Mouse (Mus musculus): ENCODE results near the gene Rtl1. TPM values are rescaled to one million over a fixed set of nuclear protein-coding genes. Genes with fewer than 3 reads are reported as not detected.

Rtl1 gene
- total and polyA plus RNA-seq, 2 experiments from 2014 or later: 1.3 to 1.5 TPM

- peaks cover 65% of the 10 kb centered on the region for H3K36me3 ChIP-seq (ENCODE audit: insufficient read depth, low read length)
- no peak for ATAC-seq (ENCODE audit: low FRiP score)
- TF ChIP-seq CTCF (IDR thresholded peaks at IDR 0.05): no peak
- no peaks in the 10 kb centered on the region for H3K9me3 ChIP-seq (ENCODE audit: low read length)
- no peak for DNase-seq (ENCODE audit: low spot score)
- H3K27ac ChIP-seq (ENCODE audit: low read depth, low read length): no peak overlapping the region
- WGBS: 40% methylated on average over 18 of the region's 18 CpGs
- H3K4me2 ChIP-seq (ENCODE audit: low read depth, low read length, poor library complexity, severe bottlenecking): no peak overlapping the region
- H3K4me1 ChIP-seq (ENCODE audit: insufficient read depth, low read length): no peaks in the 10 kb centered on the region
- no peak overlapping the region for H3K4me3 ChIP-seq (ENCODE audit: low read depth, low read length)
- no peak overlapping the region for H3K9ac ChIP-seq (replicated peaks; ENCODE audit: low read length, poor library complexity, severe bottlenecking)
- H3K27me3 ChIP-seq (ENCODE audit: insufficient read depth, low read length): no peaks in the 10 kb centered on the region
Observed at GRCm38 (mm10) chr12:109552754-109553525, 47.2 kb downstream of the Rtl1 start.

GRCm38 (mm10) chr12:109551771-109552170 lies 48.4 kb downstream of the Rtl1 start:
- no peaks in the 10 kb centered on the region for H3K9me3 ChIP-seq (ENCODE audit: low read length)
- no peaks in the 10 kb centered on the region for H3K4me1 ChIP-seq (ENCODE audit: insufficient read depth, low read length)
- no peak overlapping the region for H3K9ac ChIP-seq (replicated peaks; ENCODE audit: low read length, poor library complexity, severe bottlenecking)
- H3K4me3 ChIP-seq (ENCODE audit: low read depth, low read length): no peak overlapping the region
- H3K36me3 ChIP-seq (ENCODE audit: insufficient read depth, low read length): peaks cover 69% of the 10 kb centered on the region
- ATAC-seq (ENCODE audit: low FRiP score): no peak
- DNase-seq (ENCODE audit: low spot score): no peak
- TF ChIP-seq CTCF (IDR thresholded peaks at IDR 0.05): no peak
- H3K27ac ChIP-seq (ENCODE audit: low read depth, low read length): no peak overlapping the region
- 88% methylated on average over 2 of the region's 2 CpGs for WGBS
- no peak overlapping the region for H3K4me2 ChIP-seq (ENCODE audit: low read depth, low read length, poor library complexity, severe bottlenecking)
- no peaks in the 10 kb centered on the region for H3K27me3 ChIP-seq (ENCODE audit: insufficient read depth, low read length)

GRCm38 (mm10) chr12:109547085-109547484 lies 53.0 kb downstream of the Rtl1 start:
- H3K4me1 ChIP-seq (ENCODE audit: insufficient read depth, low read length): no peaks in the 10 kb centered on the region
- no peak overlapping the region for H3K9ac ChIP-seq (replicated peaks; ENCODE audit: low read length, poor library complexity, severe bottlenecking)
- H3K4me2 ChIP-seq (ENCODE audit: low read depth, low read length, poor library complexity, severe bottlenecking): no peak overlapping the region
- H3K4me3 ChIP-seq (ENCODE audit: low read depth, low read length): no peak overlapping the region
- no peak for DNase-seq (ENCODE audit: low spot score)
- peaks cover 50% of the 10 kb centered on the region for H3K36me3 ChIP-seq (ENCODE audit: insufficient read depth, low read length)
- no peaks in the 10 kb centered on the region for H3K27me3 ChIP-seq (ENCODE audit: insufficient read depth, low read length)
- 27% methylated on average over 2 of the region's 2 CpGs for WGBS
- ATAC-seq (ENCODE audit: low FRiP score): no peak
- H3K27ac ChIP-seq (ENCODE audit: low read depth, low read length): no peak overlapping the region
- peaks cover 4% of the 10 kb centered on the region; the same call in 1 of the 2 replicates for H3K9me3 ChIP-seq (ENCODE audit: low read length)
- no peak for TF ChIP-seq CTCF (IDR thresholded peaks at IDR 0.05)

GRCm38 (mm10) chr12:109545875-109546732 lies 54.0 kb downstream of the Rtl1 start:
- ATAC-seq (ENCODE audit: low FRiP score) (no peak), DNase-seq (ENCODE audit: low spot score) (no peak)
- Histone ChIP-seq H3K36me3 (ENCODE audit: insufficient read depth, low read length) (peaks cover 45% of the 10 kb centered on the region), H3K4me1 (ENCODE audit: insufficient read depth, low read length) (no peaks in the 10 kb centered on the region), H3K9me3 (ENCODE audit: low read length) (peaks cover 4% of the 10 kb centered on the region; the same call in 1 of the 2 replicates), H3K9ac (replicated peaks; ENCODE audit: low read length, poor library complexity, severe bottlenecking) (no peak overlapping the region), H3K4me3 (ENCODE audit: low read depth, low read length) (no peak overlapping the region), H3K27me3 (ENCODE audit: insufficient read depth, low read length) (no peaks in the 10 kb centered on the region), H3K4me2 (ENCODE audit: low read depth, low read length, poor library complexity, severe bottlenecking) (no peak overlapping the region), H3K27ac (ENCODE audit: low read depth, low read length) (no peak overlapping the region)
- TF ChIP-seq CTCF (IDR thresholded peaks at IDR 0.05): no peak
- 38% methylated on average over 30 of the region's 30 CpGs for WGBS

- Histone ChIP-seq H3K4me3 (ENCODE audit: low read depth, low read length) (peak overlapping the region; percentile 25), H3K27ac (ENCODE audit: low read depth, low read length) (no peak overlapping the region), H3K9me3 (ENCODE audit: low read length) (peaks cover 4% of the 10 kb centered on the region; the same call in 1 of the 2 replicates), H3K4me2 (ENCODE audit: low read depth, low read length, poor library complexity, severe bottlenecking) (0 out of 2 replicates have a peak overlapping the region, but pooled peaks have one; percentile 15), H3K36me3 (ENCODE audit: insufficient read depth, low read length) (peaks cover 22% of the 10 kb centered on the region), H3K27me3 (ENCODE audit: insufficient read depth, low read length) (no peaks in the 10 kb centered on the region), H3K4me1 (ENCODE audit: insufficient read depth, low read length) (no peaks in the 10 kb centered on the region), H3K9ac (replicated peaks; ENCODE audit: low read length, poor library complexity, severe bottlenecking) (no peak overlapping the region)
- peak; percentile 31 for TF ChIP-seq CTCF (IDR thresholded peaks at IDR 0.05)
- ATAC-seq (ENCODE audit: low FRiP score) (0 out of 2 replicates have a peak, but pooled peaks have one; percentile 13), DNase-seq (ENCODE audit: low spot score) (no peak)
- WGBS: 71% methylated on average over 4 of the region's 4 CpGs
Observed at GRCm38 (mm10) chr12:109543281-109543923, 56.7 kb downstream of the Rtl1 start.

Data from midbrain, postnatal 0 days (tissue).